Mouse (Mus musculus) heart, adult 2 months (tissue): Measurements from ENCODE around the gene Palld. TPM values are rescaled to one million over a fixed set of nuclear protein-coding genes. Genes with fewer than 3 reads are reported as not detected.

Experiments
- DNase-seq, 2 experiments: peaks; one replicate each; pipeline ENCODE4 v3.0.0; 2021
- H3K27ac ChIP-seq: fragments of 200-600 bp; 2 replicates; pipeline ENCODE4 v1.8.1; 2022
- H3K27me3 ChIP-seq: fragments of 200-500 bp; 2 replicates; pipeline ENCODE4 v1.6.1; 2012; ENCODE audit warnings: mild to moderate bottlenecking, low read length, inconsistent platforms, mixed read lengths; ENCODE audit not compliant: control insufficient read depth, insufficient read depth
- H3K36me3 ChIP-seq: fragments of 200-500 bp; 2 replicates; pipeline ENCODE4 v1.6.1; 2012; ENCODE audit warnings: low read length, inconsistent platforms; ENCODE audit not compliant: control insufficient read depth, insufficient read depth
- H3K4me1 ChIP-seq: fragments of 200-500 bp; 2 replicates; pipeline ENCODE4 v1.6.1; 2011; ENCODE audit warnings: low read length; ENCODE audit not compliant: control insufficient read depth, insufficient read depth
- H3K4me3 ChIP-seq: fragments of 200-600 bp; 2 replicates; pipeline ENCODE4 v1.8.1; 2022
- H3K79me2 ChIP-seq: fragments of 200-500 bp; replicated peaks from 2 replicates; pipeline ENCODE4 v1.6.1; 2012; ENCODE audit warnings: mild to moderate bottlenecking, inconsistent platforms, low read length, moderate library complexity, mixed read lengths; ENCODE audit not compliant: control insufficient read depth, insufficient read depth
- H3K9ac ChIP-seq: fragments of 200-500 bp; 2 replicates; pipeline ENCODE4 v1.6.1; 2012; ENCODE audit warnings: low read depth, mild to moderate bottlenecking, control low read depth, inconsistent platforms, low read length, mixed read lengths
- CTCF ChIP-seq: fragments of 200-600 bp; IDR thresholded peaks from 2 replicates; pipeline ENCODE4 v1.8.1; 2022; ENCODE audit warnings: antibody characterized with exemption, mild to moderate bottlenecking, moderate library complexity
- EP300 ChIP-seq: fragments of 200-500 bp; IDR thresholded peaks from 2 replicates; pipeline ENCODE4 v1.6.1; 2011; ENCODE audit warnings: low read depth, low read length, control low read depth; ENCODE audit not compliant: insufficient read depth
- POLR2A ChIP-seq: fragments of 200-500 bp; IDR thresholded peaks from 2 replicates; pipeline ENCODE4 v1.6.1; 2011; ENCODE audit warnings: mild to moderate bottlenecking, low read depth, low read length, control low read depth; ENCODE audit not compliant: insufficient read depth
- WGBS: fragments of 180-500 bp; shearing (Covaris S2); methylation state at CpG from one replicate; pipeline ENCODE4 v1.1.7; 2018; 5-methylcytosine and 5-hydroxymethylcytosine counted together
- intact Hi-C: fragments of 180-260 bp; cut with DNase I; formaldehyde crosslinking; loops from one replicate; pipeline ENCODE4 v1.15.1; 2025
- polyA plus RNA-seq: library from polyadenylated mRNA; depleted of rRNA; stranded (reverse); fragments of >200 nt; gene quantifications from 2 replicates; pipeline ENCODE4 v1.2.3, GENCODE M21; 2012
- total RNA-seq, 2 experiments: library from RNA; stranded (reverse); gene quantifications; 2 replicates each; pipeline ENCODE4 v1.2.3; 2021

Palld gene
- total and polyA plus RNA-seq, 3 experiments: 60.3 to 188 (median 169) TPM

DNA sequence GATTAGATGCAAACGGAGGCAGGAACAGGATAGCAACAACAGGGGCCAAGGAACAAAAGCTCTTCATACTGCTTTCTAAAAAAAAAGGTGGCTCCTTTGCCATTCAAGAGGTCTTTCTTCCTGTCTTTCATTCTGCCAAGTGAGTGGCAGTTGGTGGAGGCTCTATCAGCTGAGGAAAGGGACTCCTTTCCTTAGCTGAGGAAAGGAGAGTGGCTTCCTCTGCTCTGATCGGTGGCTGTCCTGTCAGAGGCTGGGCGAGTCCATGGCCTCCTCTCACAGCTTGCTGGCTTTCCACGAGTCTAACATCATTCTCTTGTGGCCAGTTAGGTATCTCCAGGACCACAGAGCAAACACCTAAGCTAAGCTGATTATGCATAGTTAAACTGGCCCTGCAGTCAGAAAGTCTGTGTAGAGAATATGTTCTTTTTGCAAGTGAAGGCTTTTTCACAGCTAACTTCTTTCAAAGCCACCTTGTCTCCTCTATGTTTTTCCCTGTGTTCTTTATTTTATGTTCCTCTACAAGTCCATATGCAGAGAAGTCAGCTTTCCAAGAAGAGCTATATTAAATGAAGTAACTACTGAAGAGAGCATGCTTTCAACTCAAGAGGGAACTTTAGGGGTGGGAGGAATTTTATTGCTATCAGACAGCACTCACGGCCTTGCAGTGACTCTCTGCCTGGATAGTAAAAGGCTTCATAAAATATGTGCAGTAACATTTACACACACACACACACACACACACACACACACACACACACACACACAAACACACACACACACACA, 171.0 kb downstream of the Palld start:
- H3K36me3 ChIP-seq: peaks cover 4% of the 10 kb centered on the region
- no peaks in the 10 kb centered on the region for H3K27me3 ChIP-seq
- H3K4me3 ChIP-seq: no peak overlapping the region
- H3K9ac ChIP-seq: no peak overlapping the region
- H3K4me1 ChIP-seq: peaks cover 6% of the 10 kb centered on the region; the same call in 1 of the 2 replicates
- 42% methylated on average over 5 of the region's 5 CpGs for WGBS
- no peak for DNase-seq
- TF ChIP-seq POLR2A (no peak), CTCF (no peak), EP300 (no peak)
- intact Hi-C loops: no loop called here
- H3K27ac ChIP-seq: no peak overlapping the region
- H3K79me2 ChIP-seq: no peaks in the 10 kb centered on the region; the same call in 1 of the 2 replicates

GRCm38 (mm10) chr8:61730669-61731068, 171.8 kb downstream of the Palld start:
- 63% methylated on average over 6 of the region's 6 CpGs for WGBS
- H3K9ac ChIP-seq: no peak overlapping the region
- no peak for DNase-seq
- intact Hi-C loops: no loop called here
- TF ChIP-seq POLR2A (no peak), CTCF (no peak)
- H3K27me3 ChIP-seq: 0 out of 2 replicates have a peak, but pooled peaks cover 1% of the 10 kb centered on the region
- H3K4me3 ChIP-seq: no peak overlapping the region
- H3K27ac ChIP-seq: no peak overlapping the region
- H3K4me1 ChIP-seq: peaks cover 6% of the 10 kb centered on the region; the same call in 1 of the 2 replicates
- peaks cover 4% of the 10 kb centered on the region for H3K36me3 ChIP-seq
- H3K79me2 ChIP-seq: peaks cover 2% of the 10 kb centered on the region; the same call in 1 of the 2 replicates

GRCm38 (mm10) chr8:61725306-61726017, 177.0 kb downstream of the Palld start:
- DNase-seq: no peak
- Histone ChIP-seq H3K4me1 (peaks cover 2% of the 10 kb centered on the region; the same call in 1 of the 2 replicates), H3K27ac (no peak overlapping the region), H3K4me3 (no peak overlapping the region), H3K27me3 (0 out of 2 replicates have a peak, but pooled peaks cover 1% of the 10 kb centered on the region), H3K9ac (no peak overlapping the region), H3K36me3 (peaks cover 2% of the 10 kb centered on the region), H3K79me2 (peaks cover 2% of the 10 kb centered on the region; the same call in 1 of the 2 replicates)
- intact Hi-C loops: no loop called here
- WGBS: 87% methylated on average over 8 of the region's 8 CpGs
- TF ChIP-seq EP300 (no peak), POLR2A (no peak), CTCF (no peak)

DNA sequence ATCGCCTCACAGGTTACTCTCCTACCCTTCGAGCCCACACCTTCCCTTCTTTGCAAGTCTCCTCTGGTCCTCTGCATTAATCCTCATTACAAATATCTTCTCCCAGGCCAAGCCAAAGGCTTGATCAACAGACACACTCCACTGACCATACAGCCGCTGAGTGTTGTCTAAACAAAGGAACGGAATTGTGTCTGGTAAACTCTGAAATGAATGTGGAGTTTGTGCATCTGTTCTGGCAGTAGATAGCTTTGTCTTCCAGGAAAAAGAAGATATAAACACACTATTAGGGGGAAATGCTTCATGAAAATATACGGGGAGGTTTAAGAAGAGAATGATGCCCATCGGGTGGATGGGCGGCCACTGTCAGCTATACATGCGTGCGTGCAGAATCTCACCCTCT, 180.3 kb downstream of the Palld start:
- Histone ChIP-seq H3K36me3 (peaks cover 8% of the 10 kb centered on the region), H3K4me3 (no peak overlapping the region), H3K27ac (no peak overlapping the region), H3K79me2 (peaks cover 2% of the 10 kb centered on the region; the same call in 1 of the 2 replicates), H3K9ac (no peak overlapping the region), H3K4me1 (no peaks in the 10 kb centered on the region; the same call in 1 of the 2 replicates), H3K27me3 (0 out of 2 replicates have a peak, but pooled peaks cover 1% of the 10 kb centered on the region)
- DNase-seq: no peak
- no peak for TF ChIP-seq POLR2A
- TF ChIP-seq EP300: no peak
- no peak for TF ChIP-seq CTCF
- intact Hi-C loops: no loop called here
- 88% methylated on average over 9 of the region's 9 CpGs for WGBS

DNA sequence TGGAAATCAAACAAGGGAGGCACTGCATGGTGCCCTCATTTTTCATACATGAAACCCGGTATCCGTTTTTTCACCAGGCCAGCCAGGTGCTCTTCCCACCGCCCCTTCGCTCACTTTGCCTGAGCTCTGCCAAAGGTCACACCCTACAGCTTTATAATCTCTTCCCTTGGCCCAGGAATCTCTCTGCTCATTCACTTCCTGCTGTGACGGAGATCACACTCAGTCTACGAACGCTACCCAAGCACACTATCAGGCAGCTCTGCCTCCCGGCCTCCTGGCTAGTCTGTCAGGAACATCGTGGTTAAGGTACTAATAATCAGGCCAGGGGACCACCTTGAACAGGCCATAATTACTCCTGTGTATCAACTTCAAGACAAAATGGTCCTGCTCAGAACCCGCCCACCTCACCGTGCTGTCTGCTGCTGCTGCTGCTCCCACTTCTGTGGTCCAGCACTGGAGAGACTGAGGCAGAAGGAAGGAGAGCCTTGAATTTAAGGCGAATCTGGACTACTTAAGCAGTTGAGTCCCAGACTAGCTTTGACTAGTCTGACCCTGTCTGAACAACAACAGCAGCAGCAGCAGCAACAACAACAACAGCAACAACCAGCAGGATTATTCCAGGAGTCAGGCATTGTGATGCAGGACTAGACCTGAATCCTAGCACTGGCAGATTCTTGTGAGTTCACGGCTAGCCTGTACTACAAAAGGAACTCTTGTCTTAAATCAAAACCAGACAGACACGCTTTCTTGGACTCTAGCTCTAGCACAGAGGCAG, 187.0 kb downstream of the Palld start:
- TF ChIP-seq CTCF (no peak), POLR2A (no peak), EP300 (no peak)
- no peaks in the 10 kb centered on the region for H3K27me3 ChIP-seq
- intact Hi-C loops: no loop called here
- H3K4me1 ChIP-seq: peaks cover 11% of the 10 kb centered on the region
- no peak overlapping the region for H3K4me3 ChIP-seq
- WGBS: 46% methylated on average over 14 of the region's 14 CpGs
- no peak overlapping the region for H3K9ac ChIP-seq
- H3K27ac ChIP-seq: no peak overlapping the region
- H3K79me2 ChIP-seq: no peaks in the 10 kb centered on the region
- peaks cover 25% of the 10 kb centered on the region for H3K36me3 ChIP-seq
- no peak for DNase-seq
